Mouse (Mus musculus) spleen, adult 10 weeks (tissue): ENCODE results near the gene Tspyl2. TPM values are rescaled to one million over a fixed set of nuclear protein-coding genes. Genes with fewer than 3 reads are reported as not detected.

ENCODE experiments used
- polyA plus RNA-seq: library from polyadenylated mRNA; stranded (reverse); fragments of 350-450 nt; fragmentation: Illumina TruSeq; extraction: RNeasy Lipid Tissue Mini Kit (QIAGEN cat#74804); gene quantifications from one replicate; pipeline ENCODE4 v1.2.3, GENCODE M21; 2015; ENCODE audit warnings: low replicate concordance; ENCODE audit not compliant: insufficient read depth

The Tspyl2 gene
- polyA plus RNA-seq, result 51.7 TPM

DNA sequence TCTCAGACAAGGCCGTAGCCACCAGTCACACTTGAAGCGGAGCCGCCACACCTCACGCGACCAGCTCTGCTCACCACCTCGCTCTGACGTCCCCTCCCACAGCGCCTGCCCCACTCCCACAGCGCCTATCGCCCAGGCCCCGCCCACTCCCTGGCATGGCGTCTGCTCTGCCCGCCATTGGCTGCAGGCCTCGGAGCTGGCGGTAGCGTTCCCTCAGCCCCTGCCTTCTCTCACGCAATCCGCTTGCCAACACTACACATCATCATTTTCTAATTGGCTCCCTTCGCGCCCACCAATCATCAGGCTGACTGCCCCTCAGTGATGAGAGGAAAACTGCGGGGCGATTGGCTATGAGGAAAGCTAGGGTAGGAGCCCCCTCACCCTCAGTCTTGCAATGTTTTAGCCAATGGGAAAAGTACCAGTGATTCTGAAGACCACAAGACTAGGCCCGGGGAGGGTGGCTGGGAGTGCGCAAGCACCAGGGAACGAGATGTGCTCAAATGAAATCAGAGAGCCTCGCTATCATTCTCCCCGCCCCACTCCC is at the start of gene Tspyl2:
Gene Tspyl2, minus strand, starts transcription at position 68 of the 544 bp plus-strand sequence.

DNA sequence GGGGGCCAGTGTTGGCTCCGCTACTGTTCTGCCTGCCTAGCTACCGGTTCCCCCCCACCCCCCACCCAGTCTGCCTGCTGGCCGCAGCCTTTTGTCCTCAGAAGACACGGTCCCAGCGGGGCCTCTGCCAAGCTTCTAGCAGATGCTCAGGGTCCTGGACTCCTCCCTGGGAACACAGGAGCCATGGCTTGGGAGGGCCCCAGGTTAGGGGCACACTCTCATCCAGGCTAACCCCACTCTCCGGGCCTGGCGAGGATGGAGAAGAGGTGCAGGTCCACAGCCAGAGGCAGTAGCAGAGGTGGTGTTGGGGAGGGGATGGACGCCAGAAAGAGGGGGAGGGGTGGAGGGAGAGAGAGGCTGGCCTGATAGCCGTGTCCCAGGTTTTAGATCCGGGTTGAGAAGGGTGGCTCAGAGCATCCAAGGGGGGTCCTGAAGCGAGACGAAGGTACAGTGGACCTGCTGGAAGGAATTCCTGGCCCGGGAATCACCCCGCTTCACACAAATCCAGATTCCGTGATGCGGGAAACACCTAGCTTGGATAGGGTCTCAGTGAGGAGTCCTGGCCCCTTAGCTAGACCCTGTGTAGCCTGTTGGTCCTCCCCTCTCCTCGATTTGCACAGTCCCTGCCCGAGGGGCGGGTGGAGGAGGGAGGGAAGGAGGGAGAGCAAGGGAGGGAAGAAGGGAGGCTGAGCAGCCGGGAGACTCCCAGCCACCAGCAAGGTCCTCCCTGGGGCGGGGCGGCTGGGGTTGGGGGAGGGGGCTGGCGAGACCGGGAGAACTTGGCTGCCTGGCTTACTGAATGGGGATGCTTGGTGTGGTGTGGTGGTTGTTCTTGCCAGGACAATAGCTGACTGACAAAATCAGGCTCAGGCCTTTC is 26.4 kb upstream of the Tspyl2 start, which contains the start of gene Gpr173:
Gene Gpr173, minus strand, starts transcription at position 308 of the 877 bp plus-strand sequence.

DNA sequence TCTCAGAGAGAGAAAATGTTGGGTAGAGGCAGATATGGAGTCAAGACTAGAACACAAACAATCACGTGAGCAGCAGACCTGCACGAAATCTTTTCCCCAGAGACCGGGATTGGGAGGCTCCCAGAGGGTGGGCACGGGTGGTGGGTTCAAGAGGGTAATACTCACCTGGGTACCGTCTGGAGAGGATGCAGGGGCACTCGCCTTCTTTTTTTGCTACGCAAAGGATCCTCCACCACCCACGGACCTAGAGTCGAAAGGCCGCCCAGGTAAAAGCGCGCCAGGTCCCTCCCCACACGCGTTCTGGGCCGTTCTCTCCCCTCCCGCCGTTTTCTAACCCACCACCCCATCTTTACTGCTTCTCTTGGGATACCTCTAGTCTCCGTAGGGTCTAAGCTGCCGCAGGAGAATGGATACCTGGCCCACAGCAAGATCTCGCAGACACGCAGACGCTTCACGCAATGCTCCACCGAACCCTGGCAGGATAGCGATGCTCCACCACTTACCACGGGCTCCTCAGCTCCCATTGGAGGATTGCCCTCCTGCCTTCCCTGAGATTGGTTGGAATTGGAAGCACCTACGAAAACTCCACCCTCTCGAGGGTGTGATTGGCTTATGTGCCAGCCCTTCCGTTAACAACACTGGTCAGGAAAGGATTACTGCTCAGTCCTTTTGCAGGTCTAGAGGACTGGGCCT is 15.1 kb downstream of the Tspyl2 start, which contains the start of gene Kantr:
Gene Kantr, minus strand, starts transcription at position 500 of the 693 bp plus-strand sequence.

Other genes starting within 250 kb of the Tspyl2 start
- 4.8 TPM for gene Iqsec2, start 198.2 kb downstream of the Tspyl2 start, polyA plus RNA-seq
- gene Kdm5c, start 109.4 kb downstream of the Tspyl2 start, polyA plus RNA-seq, result 29.0 TPM
- gene Kantr, start 14.9 kb downstream of the Tspyl2 start, polyA plus RNA-seq, result 20.1 TPM
- 0.94 TPM for gene Gpr173, start 26.3 kb upstream of the Tspyl2 start, polyA plus RNA-seq
- gene Cldn34a, start 220.9 kb upstream of the Tspyl2 start, polyA plus RNA-seq, result not detected